Mouse (Mus musculus) brain, embryonic 14.5 days (tissue): ENCODE data around the gene Gtpbp2.

Experiments used
- CTCF ChIP-seq: fragments of 200-500 bp; IDR thresholded peaks from 2 replicates; pipeline ENCODE4 v1.5.1; 2012; ENCODE audit warnings: inconsistent platforms, mild to moderate bottlenecking, moderate library complexity, borderline replicate concordance; ENCODE audit not compliant: insufficient read depth, insufficient read length; ENCODE audit errors: extremely low read depth
- POLR2A ChIP-seq: fragments of 200-500 bp; IDR thresholded peaks from 2 replicates; pipeline ENCODE4 v1.6.1; 2012; ENCODE audit warnings: mild to moderate bottlenecking, inconsistent platforms, borderline replicate concordance; ENCODE audit not compliant: poor library complexity, insufficient read depth, insufficient read length, severe bottlenecking; ENCODE audit errors: extremely low read depth

- TF ChIP-seq POLR2A, result 0 out of 2 replicates have a peak, but pooled peaks have one; percentile 15
- no peak for TF ChIP-seq CTCF
Observed at GRCm38 (mm10) chr17:46143578-46144423, 17.0 kb upstream of the Gtpbp2 start, which contains the start of gene Rsph9.
